Mouse (Mus musculus) T-helper 1 cell (primary cell): ENCODE measurements at regions not wholly inside any gene's neighbourhood (a gene's known extent, or its start where the extent isn't known, plus 50 kb on each side); places are given as distances from the start of the nearest gene placed in this dataset.
"Not testable (repeated sequence)": the region's sequence is repeated elsewhere in the genome, so short reads cannot be mapped to it uniquely, and the experiment has no call there.

Experiments
- in situ Hi-C: fragments of 300-600 bp; cut with MboI, MseI; formaldehyde crosslinking; loops from one replicate; pipeline ENCODE4 v1.15.1; 2025; ENCODE audit warnings: high pct_unique_total_duplicates

DNA sequence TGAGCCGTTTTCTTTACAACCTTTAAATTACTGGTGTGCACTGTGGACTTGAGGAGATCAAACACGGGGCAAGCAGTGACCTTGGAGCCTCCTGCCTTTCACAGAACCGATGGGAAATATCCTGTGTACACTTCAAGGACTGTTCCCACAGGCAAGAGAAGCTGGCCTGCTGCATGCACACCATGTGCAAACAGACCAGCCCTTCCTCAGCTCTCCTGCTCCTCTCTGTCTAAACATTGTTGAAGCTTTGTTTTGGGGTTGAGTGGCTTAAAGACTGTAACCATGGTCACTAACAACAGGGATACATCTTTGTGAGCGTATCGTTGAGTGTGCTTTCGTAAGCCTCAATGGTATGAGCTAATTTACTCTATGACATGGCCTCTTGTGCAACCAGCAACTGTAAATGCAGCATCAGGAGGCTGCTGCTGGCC, 50.2 kb upstream of the Agps start:
- in situ Hi-C loops, result loop anchor here (5.0 kb wide), 2 partner anchors 169 to 186 kb away; no protein-coding TSS in a partner anchor

DNA sequence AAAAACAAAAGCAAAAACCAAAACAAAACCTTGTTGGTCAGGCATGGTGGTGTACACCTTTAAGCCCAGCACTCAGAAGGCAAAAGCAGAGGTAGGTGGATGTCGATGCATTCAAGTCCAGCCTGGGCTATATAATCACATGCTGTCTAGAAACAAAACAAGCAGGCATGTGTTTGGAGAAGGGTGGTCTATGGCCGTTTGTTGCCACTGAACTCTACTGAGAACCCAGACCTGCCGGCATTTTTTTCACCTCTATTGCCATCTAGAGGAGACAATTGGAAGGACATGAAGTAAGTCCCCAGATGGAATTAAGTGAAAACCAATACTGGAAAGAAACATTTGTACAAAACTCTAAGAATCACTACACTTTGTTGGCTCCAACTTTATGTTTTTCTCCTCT, 50.9 kb upstream of the Agps start:
- in situ Hi-C loops, result loop anchor here (5.0 kb wide), 2 partner anchors 169 to 186 kb away; no protein-coding TSS in a partner anchor

DNA sequence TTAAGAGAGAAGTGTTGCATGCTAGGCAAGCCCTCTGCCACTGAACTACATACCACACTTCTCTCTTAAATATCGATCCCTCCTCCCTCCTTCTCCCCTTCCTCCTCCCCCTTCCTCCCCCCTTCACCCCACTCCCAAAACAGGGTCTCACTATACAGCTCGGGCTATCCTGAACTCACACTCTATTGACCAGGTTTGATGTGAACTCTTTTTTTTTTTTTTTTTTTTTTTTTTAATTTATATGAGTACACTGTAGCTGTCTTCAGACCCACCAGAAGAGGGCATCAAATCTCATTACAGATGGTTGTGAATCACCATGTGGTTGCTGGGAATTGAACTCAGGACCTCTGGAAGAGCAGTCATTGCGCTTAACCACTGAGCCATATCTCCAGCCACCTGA, 53.3 kb upstream of the Agps start:
- in situ Hi-C loops, result not testable (repeated sequence)

DNA sequence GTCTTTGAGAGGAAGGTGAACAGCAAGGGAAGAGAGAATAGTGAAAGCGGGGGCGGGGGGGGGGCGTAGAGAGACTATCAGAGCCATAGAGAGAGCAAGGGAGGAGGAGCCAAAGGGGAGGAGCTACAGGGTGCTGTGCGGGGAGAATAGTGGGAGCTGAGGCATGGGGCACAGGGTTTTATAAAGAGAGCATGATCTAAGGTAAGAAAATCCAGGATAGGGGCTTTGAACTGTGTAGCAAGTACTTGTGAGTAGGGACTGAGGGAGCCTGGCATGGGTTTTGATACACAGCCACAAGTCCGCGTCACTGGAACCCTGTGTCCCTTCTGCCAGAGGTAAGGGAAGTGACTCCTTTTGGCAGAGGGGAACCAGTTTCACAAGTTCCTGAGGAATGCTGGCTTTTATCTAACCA, 54.9 kb upstream of the Agps start:
- in situ Hi-C loops, result no loop called here

DNA sequence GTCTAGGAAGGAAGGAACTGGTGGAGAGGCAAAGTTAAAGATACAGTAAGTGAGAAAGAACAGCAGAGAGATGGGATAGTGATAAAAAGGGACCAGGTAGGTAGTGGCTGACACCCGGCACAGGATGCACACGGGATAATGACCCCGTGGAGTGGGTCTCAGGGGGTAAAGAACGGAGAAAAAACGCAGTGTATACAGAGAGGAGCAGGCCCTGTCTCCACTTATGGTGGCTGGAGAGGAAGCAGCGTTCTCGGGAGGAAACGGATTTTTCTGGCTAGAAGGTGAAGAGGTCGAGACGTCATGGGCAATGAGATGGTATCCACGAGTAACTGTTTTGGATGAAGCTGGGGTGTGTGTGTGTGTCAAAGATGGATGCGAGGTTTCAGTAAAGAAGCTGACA, 55.4 kb upstream of the Agps start:
- in situ Hi-C loops, result no loop called here

DNA sequence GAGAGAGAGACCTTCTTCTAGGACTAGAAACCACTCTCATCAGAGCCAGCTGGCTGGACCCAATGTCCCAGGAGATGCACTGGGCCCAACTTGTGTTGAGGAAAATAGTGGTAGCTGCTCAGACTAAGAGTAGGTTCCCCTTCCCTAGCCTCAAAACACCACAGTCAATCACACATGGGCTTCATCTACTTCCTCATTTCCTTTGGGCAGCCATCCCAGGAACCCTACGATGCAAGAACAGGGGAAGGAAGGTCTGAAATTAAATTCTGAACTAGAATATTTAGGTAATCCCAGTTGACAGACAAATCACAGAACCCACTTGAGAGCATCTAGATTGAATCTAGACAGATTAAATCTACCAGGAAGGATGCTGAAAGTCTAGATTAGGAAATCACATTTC, 56.8 kb upstream of the Agps start:
- in situ Hi-C loops, result no loop called here

DNA sequence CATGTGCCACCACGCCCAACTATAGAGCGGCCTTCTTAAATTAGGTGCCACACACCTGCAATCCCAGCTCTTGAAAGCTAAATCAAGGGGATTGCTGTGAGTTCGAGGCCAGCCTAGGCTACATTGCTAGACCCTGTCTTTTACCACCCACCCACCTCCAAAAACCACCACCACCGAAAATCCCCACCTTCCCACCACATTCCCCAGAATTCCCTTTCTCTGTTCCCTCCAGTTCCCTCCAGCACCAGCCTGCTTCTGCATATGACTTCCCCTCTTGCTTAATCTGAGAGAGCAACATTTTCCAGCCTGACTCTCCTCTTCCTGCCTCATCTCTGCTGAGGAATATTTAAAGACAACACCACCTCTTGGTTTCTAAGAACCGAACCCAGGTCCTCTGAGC, 58.5 kb upstream of the Agps start:
- in situ Hi-C loops, result no loop called here

DNA sequence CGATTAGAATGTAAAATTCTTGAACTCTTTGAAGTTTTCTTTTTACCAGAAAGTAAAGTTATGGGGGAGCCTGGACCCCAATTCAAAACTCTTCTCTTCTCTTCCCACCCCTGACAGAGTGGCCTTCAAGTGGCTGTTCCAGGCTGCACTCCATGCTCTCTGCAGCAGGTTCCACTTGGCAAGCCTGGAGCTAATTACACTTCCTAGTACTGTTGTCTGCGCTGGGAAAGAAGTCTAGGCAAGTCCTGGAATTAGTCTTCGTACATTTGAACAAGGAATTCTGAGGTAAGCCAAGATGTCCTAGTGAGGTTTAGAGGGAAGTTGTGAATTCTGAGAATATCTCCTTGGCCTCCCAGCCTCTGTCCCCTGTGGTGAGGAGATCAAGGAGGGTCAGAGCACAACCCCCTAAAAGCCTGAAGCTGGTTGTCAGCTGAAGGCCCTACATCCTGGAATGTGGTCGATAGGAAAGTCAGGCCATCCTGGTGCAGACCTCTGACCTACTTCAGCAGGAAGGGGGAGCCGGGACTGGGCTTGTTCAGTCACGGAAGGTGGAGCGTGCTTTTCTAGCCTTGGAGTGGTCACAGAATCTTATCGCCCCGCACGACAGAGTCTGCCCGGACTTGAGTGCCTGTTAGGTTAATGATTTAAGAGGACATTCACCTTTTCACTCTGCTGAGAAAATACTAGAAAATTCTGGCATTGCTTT, 59.6 kb upstream of the Agps start:
- in situ Hi-C loops, result no loop called here

DNA sequence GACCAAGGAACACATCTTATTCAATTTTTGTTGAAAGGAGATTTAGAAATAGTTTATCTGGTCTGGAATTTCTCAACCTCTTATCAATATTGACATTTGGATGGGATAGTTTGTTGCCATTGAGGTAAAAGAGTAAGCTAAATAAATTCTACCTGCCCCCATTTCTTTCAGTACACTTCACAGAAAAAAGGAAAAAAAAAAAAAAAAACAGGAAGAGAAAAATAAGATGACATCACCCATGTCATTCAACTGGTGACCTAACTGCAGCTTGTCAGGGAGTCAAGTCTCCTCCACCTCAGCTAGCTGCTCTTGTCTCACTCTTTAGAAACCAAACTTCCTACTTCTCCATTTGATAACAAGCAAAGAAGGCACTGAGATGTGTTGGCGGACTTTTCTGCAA, 61.3 kb upstream of the Agps start:
- in situ Hi-C loops, result no loop called here

DNA sequence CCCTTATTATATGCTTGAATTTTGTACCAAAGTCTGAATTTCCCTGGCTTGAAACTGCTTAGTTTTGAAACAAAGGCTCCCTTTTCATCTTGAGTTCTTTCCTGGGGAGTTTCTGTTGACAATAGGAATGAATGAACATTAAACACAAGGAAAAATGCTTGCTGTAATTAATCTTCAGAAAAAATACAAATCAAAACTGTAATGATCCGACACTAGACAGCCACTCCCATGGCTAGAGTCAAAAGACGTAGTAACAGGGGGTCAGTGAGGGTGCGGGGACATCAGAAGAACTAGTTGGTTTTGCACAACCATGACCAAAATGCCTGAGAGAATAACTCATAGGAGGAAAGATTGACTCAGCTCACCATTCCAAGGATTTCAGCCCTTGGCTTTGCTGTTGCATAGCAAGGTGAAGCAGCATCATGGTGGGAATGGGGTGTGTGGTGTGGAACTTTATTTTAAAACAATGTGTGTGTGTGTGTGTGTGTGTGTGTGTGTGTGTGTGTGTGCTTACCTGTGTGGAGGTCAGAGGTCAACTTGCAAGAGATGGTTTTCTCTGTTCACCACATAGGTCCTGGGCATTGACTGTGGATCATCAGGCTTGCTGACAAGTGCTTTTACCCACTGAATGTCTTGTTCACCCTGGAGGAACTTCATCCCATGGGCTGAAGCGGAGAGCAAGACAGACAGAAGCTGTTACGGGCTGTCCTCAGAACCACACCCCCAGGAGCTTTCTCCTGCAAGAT, 63.2 kb upstream of the Agps start:
- in situ Hi-C loops, result loop anchor here (10.0 kb wide), 1 partner anchor 64 kb away; the partner anchor contains the start of gene Nfe2l2

DNA sequence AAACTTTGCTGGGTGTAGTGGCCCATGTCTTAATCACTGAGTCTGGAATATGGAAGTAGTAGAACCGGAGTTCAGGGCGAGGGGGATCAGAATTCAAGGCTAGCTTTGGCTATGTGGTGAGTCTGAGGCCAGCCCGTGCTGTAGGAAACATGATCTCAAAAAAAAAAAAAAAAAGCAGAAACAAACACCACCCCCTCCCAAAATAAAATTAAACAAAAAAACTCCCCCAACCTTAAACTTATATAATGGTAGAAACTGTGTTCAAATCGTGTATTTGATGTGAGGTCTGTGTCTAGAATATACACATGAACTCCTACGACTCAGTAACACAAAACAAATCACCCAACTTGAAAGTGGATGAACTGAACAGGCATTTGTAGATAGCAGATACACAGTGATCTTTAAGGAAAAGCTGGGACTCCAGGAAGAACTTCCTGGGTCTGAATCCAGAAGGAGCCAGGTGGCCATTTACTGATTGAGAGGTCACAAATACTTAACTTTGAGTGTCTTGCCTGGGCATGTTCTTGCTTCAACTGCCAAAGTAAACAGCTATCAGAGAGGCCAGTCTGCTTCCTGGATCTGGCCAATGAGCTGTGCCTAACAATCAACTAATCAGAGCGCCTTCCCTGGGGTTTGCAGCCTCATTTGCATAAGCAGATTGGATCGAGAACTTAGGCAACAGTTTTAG, 63.6 kb upstream of the Nfe2l2 start:
- in situ Hi-C loops, result loop anchor here (10.0 kb wide), 1 partner anchor 63 kb away; the partner anchor contains the start of gene Nfe2l2

DNA sequence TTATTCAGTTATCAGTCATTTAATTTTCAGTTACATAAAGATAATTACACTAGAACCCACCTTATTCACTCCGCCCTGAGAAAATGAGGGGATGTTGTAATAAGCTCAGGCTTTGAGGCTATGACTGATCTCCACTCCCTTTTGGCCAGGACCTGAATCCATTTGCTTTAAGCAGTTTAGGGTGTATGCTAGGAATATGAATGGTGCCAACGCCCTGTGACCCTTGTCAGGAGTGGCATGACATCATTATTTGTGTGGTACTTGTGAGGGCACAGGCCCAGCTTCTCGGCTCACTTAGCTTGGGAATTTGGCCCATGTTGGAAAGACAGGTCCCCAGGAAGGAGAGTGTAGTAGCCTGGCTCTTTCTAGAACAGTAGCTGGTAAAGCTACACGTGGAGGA, 61.0 kb upstream of the Nfe2l2 start:
- in situ Hi-C loops, result loop anchor here (10.0 kb wide), 1 partner anchor 61 kb away; the partner anchor contains the start of gene Nfe2l2

DNA sequence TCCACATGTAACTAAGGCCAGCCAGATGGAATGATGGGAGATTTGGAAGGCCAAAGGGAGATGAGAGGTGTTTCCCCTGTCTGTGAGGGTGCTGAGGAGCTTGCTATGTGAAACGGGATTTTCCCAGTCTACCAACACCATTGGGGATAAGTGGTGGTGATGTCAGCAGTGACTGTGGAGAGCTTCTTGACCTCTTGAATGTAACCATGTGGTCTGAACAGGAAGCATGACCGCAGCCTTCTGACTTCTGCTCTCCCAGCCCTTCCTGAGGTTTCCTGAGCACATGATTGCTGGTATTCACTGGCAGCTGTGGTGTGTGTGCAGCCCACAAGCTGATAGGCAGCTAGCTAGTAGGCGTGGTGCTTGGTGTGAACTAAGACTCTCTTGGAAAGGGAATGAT, 58.8 kb upstream of the Nfe2l2 start:
- in situ Hi-C loops, result loop anchor here (10.0 kb wide), 1 partner anchor 58 kb away; the partner anchor contains the start of gene Nfe2l2

DNA sequence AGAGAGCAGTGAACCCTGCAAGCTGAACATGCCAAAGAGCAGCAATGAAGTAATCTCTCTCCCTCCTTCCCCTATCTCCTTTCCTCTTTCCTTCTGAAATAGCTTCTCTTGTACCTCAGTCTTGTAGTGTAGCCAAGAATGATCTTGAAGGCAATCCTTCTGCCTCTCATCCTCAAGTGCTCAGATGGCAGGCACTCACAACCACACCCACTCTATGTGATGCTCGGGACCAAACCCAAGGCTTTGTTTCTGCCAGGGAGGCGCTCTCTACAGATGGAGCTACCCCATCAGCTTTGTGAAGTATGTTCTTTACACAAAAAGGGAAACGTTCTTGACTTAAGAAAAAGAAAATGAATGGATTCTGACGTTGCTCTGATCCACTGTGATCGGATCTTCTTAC, 57.6 kb upstream of the Nfe2l2 start:
- in situ Hi-C loops, result loop anchor here (10.0 kb wide), 1 partner anchor 57 kb away; the partner anchor contains the start of gene Nfe2l2

DNA sequence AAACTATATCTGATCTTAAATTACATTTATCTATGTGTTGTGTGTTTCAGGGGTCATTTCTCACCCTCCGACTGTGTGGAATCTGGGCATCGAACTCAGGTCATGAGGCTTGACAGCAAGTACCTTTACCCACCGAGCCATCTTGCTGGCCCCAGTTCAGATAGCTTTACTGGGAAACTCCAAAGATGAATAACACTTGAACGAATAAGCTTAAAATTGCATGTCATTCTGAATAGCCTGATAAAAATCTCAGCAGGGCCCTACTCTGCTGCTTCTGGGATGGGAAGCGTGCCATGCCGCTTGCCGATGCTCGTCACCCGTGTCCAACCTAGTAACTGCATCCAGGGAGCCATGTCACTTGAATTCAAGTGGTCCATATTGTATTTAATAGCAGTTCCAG, 57.2 kb upstream of the Nfe2l2 start:
- in situ Hi-C loops, result loop anchor here (10.0 kb wide), 1 partner anchor 57 kb away; the partner anchor contains the start of gene Nfe2l2

DNA sequence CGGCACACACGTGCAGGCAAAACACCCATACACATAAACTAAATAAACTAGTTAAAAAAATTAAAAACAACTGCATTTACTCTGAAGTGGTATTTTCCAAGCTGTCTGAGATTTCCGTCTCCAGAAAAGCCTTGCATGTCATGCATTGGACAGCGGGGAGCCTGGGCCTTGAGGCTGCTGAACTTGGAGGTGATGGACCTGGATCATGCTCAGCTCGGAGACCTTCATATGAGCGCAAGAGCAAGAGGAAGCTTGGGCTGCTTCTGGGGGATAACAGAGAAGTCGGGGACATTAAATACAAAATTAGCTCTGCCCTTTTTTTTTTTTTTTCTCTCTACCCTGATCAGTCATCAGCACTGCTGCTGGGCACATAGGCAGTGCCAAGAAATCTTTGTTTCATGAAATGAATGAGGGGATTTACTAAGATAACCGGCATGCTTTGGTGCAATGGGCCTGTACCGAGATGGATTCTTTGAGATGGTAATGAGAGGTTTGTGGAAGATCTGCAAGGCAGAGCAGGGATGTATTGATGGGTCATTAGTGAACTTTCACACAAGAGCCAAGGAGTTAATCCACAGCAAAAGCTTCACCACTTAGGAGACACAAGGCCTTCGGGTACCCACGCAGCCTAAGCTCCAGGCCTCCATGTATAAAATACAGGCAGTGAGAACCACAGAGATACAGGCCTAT, 54.9 kb upstream of the Nfe2l2 start:
- in situ Hi-C loops, result no loop called here

DNA sequence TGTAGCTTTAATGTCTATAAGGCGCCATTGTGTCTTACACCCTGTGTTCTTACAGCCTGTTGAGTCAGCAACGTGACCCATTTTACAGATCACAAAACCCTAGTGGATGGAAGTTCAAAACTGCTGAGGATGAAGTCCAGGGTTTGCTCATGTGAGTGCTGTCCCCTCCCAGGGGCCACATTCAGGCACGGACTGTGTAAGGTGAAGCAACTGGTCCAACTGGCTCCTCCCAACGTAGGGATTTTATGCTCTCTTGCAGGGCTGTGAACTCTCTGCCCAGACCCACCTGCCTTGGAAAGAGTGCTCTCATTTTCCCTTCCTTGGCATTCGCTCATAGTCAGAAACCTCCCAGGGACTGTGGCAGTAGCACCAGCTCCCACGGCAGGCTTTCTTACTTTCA, 53.8 kb upstream of the Nfe2l2 start:
- in situ Hi-C loops, result no loop called here

DNA sequence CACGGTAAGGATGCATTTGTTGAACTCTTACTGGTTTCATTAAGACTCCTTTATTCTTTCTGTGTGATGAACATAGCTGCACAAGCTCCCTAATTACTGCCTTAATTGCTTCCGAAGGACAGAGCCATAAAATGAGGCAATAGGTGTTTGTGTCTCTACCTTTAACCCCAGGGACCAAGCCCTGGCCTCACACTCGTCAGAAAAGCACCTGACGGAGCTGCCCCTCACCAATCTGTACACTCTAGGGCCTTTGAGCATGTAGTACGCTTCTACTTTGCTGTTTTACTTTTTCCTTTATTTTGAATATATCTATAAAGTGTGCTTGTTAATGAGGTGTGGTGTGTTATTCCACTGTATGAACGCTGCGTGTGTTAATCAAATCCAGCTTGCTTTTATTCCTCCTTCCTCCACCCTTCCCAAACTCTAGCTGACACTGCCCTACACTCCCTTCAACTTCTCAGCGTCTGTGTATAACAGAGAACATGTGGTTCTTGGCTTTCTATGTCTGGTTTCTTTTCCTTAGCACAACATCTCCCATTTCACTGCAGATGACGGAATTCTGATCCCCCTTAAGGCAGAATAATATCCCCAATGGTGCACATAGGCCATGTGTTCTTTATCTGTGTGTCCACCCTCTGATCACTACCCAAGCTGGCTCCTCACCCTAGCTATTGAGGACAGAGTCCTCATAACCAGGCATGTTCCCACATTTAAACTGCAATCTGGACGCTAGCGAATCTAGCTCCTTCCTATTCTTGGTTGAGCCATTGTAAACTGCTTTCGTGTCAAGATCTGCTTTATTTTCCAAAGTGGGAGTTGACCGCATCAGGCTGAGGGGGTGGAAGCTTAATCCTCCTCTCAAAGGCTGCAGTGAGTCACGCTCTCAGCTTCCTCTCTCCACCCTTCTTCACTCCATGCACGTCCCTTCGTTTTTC, 52.5 kb upstream of the Nfe2l2 start:
- in situ Hi-C loops, result no loop called here

DNA sequence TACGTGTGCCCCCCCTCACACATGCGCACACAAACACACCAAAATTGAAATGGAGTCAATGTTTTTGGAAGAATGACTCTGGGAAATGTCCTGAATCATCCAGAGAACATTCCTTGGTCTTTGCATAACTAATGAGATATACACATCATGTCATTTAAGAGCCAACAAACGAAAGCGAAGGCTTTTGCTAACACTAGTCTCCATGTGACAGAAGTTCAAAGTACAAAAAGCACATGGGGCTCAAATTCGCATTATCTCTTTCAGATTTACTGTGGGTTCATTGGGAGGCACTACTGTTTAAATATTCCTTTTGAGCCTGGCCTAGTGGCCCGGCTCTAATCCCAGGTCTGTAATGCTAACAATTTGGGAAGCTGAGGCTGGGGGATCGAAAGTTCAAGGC, 50.2 kb upstream of the Nfe2l2 start:
- in situ Hi-C loops, result no loop called here
